Mouse (Mus musculus): ENCODE results near the gene Gja6. TPM values are rescaled to one million over a fixed set of nuclear protein-coding genes. Genes with fewer than 3 reads are reported as not detected.

Gene Gja6
- polyA plus RNA-seq, 1 experiment = not detected

DNA sequence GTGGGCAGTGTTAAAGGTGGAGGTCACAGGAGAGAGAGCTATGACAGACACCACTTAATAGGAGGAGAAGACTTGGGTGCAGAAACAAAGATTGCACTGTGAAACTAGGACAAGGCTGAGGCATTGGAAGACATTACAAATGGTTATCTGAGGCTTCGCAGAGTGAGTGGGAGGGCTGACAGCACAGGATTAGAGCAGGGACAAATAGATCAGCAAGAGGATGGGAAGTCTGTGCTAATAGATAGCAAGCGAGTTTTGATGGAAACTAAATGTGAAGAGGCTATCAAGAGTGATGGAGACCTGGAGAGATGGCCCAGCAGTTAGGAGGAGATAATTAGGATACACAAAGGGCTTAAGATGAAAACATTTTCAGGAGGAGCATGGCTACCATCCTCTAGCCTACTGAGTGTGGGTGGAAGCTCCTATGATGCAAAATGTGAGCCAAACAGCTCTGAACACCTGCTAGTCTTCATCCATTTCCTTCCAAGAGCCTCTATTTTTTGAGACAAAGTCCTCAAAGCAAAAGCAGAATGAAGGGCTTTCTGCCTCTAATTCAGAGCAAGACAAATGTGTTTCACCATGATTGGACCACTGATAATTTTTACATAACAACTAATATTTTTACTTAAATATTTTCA is 1.7 kb downstream of the Gja6 start:
- TF ChIP-seq POLR2A (IDR thresholded peaks at IDR 0.05; ENCODE audit: borderline replicate concordance, control insufficient read depth, low read depth, low read length) = no peak
- TF ChIP-seq CTCF (IDR thresholded peaks at IDR 0.05; ENCODE audit: control insufficient read depth, insufficient read depth, low read length) = no peak
- no peak overlapping the region for H3K4me3 ChIP-seq (replicated peaks; ENCODE audit: control insufficient read depth, low read depth, low read length)
- H3K4me1 ChIP-seq (ENCODE audit: control insufficient read depth, insufficient read depth, low read length) = no peaks in the 10 kb centered on the region
- no peak overlapping the region for H3K27ac ChIP-seq (ENCODE audit: control insufficient read depth, insufficient read depth, low read depth, low read length, poor library complexity)
- WGBS = 78% methylated on average over 2 of the region's 2 CpGs

DNA sequence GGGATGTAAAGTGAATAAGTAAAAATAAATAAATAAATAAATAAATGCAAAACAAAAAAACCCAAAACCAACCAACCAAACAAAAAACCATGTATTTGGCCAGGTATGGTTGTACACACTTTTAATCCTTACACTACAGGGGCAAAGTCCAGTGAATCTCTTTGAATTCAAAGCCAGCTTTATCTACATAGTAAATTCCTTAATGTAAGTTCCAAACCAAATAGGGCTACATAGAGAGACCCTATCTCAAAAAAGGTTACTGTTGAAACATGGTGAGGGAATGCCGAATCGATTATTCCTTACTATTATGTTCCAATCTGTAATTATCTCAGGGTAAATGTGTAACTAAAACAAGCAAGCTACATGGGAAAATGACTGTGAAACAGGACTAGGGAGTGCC is 5.7 kb downstream of the Gja6 start:
- no peak overlapping the region for H3K27ac ChIP-seq (ENCODE audit: control insufficient read depth, insufficient read depth, low read depth, low read length, poor library complexity)
- no peaks in the 10 kb centered on the region for H3K4me1 ChIP-seq (ENCODE audit: control insufficient read depth, insufficient read depth, low read length)
- WGBS = 98% methylated on average over 2 of the region's 2 CpGs
- no peak overlapping the region for H3K4me3 ChIP-seq (replicated peaks; ENCODE audit: control insufficient read depth, low read depth, low read length)
- no peak for TF ChIP-seq CTCF (IDR thresholded peaks at IDR 0.05; ENCODE audit: control insufficient read depth, insufficient read depth, low read length)
- no peak for TF ChIP-seq POLR2A (IDR thresholded peaks at IDR 0.05; ENCODE audit: borderline replicate concordance, control insufficient read depth, low read depth, low read length)

DNA sequence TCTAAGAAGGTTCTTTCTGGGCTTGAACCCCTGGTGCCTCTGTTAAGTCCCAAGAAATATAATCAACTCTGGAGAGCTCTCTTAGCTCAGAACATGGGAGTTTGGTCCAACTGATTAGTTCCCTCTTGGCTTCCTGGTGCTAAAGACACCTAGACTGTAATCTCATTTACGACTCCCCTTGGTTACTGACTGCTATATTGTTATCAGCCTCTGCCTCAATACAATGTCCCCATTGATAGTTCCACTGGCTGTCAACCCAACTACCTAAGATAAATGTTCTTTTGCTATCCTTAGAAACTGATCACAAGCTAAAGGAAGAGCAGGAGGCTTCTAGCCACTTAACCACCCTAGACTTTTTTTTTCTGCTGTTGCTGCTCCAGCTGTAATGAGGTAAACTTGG is 14.8 kb downstream of the Gja6 start:
- no peak for TF ChIP-seq CTCF (IDR thresholded peaks at IDR 0.05; ENCODE audit: control insufficient read depth, insufficient read depth, low read length)
- TF ChIP-seq POLR2A (IDR thresholded peaks at IDR 0.05; ENCODE audit: borderline replicate concordance, control insufficient read depth, low read depth, low read length) = no peak
- WGBS = 74% methylated on average over 1 of the region's 1 CpGs
- Histone ChIP-seq H3K4me3 (replicated peaks; ENCODE audit: control insufficient read depth, low read depth, low read length) (no peak overlapping the region), H3K27ac (ENCODE audit: control insufficient read depth, insufficient read depth, low read depth, low read length, poor library complexity) (no peak overlapping the region), H3K4me1 (ENCODE audit: control insufficient read depth, insufficient read depth, low read length) (no peaks in the 10 kb centered on the region)

DNA sequence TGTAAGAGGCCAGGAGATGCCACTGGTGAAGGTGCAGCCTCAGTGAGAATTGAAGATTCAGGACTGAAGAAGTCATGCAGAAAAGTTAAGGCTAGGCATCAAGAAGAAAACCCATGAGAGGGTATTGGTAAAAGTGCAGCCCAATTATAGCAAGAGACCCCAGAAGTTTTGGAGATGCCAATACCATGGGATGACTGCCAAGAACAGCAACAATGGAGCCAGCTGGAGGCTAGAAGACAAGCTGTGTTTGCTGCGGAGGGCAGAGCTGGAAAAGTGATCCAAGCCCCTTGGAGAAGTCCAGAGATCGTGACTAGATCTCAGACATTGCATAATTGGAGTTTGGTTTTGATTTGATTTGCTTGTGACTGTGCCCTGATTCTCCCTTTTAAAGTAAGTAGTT is 20.6 kb downstream of the Gja6 start:
- H3K4me3 ChIP-seq (replicated peaks; ENCODE audit: control insufficient read depth, low read depth, low read length) = no peak overlapping the region
- TF ChIP-seq CTCF (IDR thresholded peaks at IDR 0.05; ENCODE audit: control insufficient read depth, insufficient read depth, low read length) (no peak), POLR2A (IDR thresholded peaks at IDR 0.05; ENCODE audit: borderline replicate concordance, control insufficient read depth, low read depth, low read length) (no peak)
- no peaks in the 10 kb centered on the region for H3K4me1 ChIP-seq (ENCODE audit: control insufficient read depth, insufficient read depth, low read length)
- H3K27ac ChIP-seq (ENCODE audit: control insufficient read depth, insufficient read depth, low read depth, low read length, poor library complexity) = no peak overlapping the region
- 65% methylated on average over 2 of the region's 2 CpGs for WGBS

DNA sequence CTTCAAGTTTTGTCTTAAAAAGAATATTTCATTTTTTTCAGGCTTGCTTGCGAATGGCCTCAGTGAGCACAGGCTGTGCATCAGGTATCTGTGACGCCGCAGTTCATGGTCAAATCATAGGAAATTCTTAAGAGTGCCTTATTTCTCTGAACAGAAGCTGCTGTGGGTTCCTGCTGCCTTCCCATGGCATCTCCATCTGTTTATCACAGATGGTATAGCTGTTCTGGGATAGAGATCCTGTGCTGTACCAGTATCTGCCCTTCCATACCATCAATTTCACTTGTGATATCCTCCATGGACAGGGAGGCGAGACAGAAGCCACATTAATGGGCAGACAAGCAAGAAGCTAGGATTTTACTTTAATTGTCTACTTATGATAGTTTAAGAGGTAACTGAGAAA is 40.3 kb downstream of the Gja6 start:
- Histone ChIP-seq H3K4me1 (ENCODE audit: control insufficient read depth, insufficient read depth, low read length) (no peaks in the 10 kb centered on the region), H3K27ac (ENCODE audit: control insufficient read depth, insufficient read depth, low read depth, low read length, poor library complexity) (no peak overlapping the region), H3K4me3 (replicated peaks; ENCODE audit: control insufficient read depth, low read depth, low read length) (no peak overlapping the region)
- no peak for TF ChIP-seq CTCF (IDR thresholded peaks at IDR 0.05; ENCODE audit: control insufficient read depth, insufficient read depth, low read length)
- TF ChIP-seq POLR2A (IDR thresholded peaks at IDR 0.05; ENCODE audit: borderline replicate concordance, control insufficient read depth, low read depth, low read length) = no peak
- WGBS = 84% methylated on average over 4 of the region's 4 CpGs

DNA sequence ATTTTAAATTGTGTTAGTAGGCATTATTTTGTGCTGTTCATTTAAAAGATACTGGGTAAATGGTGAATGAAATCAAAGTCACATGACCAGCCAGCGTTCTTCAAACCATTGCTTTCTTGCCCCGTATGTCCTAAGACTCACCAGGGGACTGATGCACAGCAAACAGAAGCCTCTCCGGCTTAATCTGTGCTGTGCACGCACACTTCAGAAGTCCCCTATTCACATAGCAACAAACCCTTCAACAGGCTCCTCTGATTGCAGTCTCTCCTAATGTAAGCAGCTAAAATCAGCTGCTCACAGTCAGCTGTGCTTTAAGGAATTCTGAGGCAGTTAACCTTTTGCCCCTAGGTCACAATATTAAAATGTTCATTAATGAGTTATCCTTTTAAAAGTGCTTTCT is 41.8 kb downstream of the Gja6 start:
- TF ChIP-seq POLR2A (IDR thresholded peaks at IDR 0.05; ENCODE audit: borderline replicate concordance, control insufficient read depth, low read depth, low read length) = no peak
- TF ChIP-seq CTCF (IDR thresholded peaks at IDR 0.05; ENCODE audit: control insufficient read depth, insufficient read depth, low read length) = no peak
- H3K4me1 ChIP-seq (ENCODE audit: control insufficient read depth, insufficient read depth, low read length) = no peaks in the 10 kb centered on the region
- no peak overlapping the region for H3K4me3 ChIP-seq (replicated peaks; ENCODE audit: control insufficient read depth, low read depth, low read length)
- 83% methylated on average over 4 of the region's 4 CpGs for WGBS
- H3K27ac ChIP-seq (ENCODE audit: control insufficient read depth, insufficient read depth, low read depth, low read length, poor library complexity) = no peak overlapping the region

DNA sequence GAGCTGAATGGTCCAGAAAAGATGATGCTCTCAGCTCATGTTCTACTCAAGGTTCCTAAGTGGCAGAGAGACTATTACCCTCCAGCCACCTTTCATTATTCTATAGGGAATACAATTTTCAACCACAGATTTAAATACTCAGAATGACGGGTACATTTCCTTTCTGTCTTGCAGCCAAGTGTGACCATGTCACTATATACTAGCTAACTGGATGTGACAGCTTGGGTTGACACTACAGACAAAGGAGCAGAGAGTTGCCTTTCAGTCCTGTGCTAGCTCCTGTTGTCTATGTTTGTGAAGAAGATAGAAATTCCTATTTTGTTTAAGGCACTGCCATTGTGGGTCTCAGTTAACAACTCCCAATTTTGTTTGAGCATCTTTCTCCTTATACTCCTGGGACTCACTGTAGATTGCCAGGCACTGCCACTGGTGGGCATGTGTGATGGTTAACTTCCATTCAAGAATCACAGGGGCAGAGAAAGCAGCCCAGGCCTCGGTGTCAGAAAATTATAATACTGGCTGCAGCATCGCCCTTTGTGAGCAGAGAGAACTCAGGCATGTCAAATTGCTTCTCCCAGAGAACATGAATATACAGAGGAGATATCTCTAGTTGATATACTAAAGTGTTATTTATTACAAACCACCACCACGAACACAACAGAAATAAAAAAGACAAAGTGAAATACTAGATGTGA is 43.0 kb downstream of the Gja6 start:
- no peaks in the 10 kb centered on the region for H3K4me1 ChIP-seq (ENCODE audit: control insufficient read depth, insufficient read depth, low read length)
- 74% methylated on average over 4 of the region's 4 CpGs for WGBS
- no peak for TF ChIP-seq POLR2A (IDR thresholded peaks at IDR 0.05; ENCODE audit: borderline replicate concordance, control insufficient read depth, low read depth, low read length)
- TF ChIP-seq CTCF (IDR thresholded peaks at IDR 0.05; ENCODE audit: control insufficient read depth, insufficient read depth, low read length) = no peak
- H3K4me3 ChIP-seq (replicated peaks; ENCODE audit: control insufficient read depth, low read depth, low read length) = no peak overlapping the region
- no peak overlapping the region for H3K27ac ChIP-seq (ENCODE audit: control insufficient read depth, insufficient read depth, low read depth, low read length, poor library complexity)

Other genes with a start within 250 kb of the Gja6 start
- gene Ppef1, start 171.3 kb downstream of the Gja6 start, polyA plus RNA-seq (2011; ENCODE audit: insufficient read depth, insufficient read length, low replicate concordance, missing spikeins) = not detected in 2 replicates
- not detected in 2 replicates for gene Rs1, start 139.0 kb downstream of the Gja6 start, polyA plus RNA-seq (2011; ENCODE audit: insufficient read depth, insufficient read length, low replicate concordance, missing spikeins)
- gene Cdkl5, start 87.7 kb upstream of the Gja6 start, polyA plus RNA-seq (2011; ENCODE audit: insufficient read depth, insufficient read length, low replicate concordance, missing spikeins) = 0.13 and 1.7 TPM in 2 replicates
- 0.47 and 0.84 TPM in 2 replicates for gene Scml2, start 210.1 kb upstream of the Gja6 start, polyA plus RNA-seq (2011; ENCODE audit: insufficient read depth, insufficient read length, low replicate concordance, missing spikeins)

Data from bone marrow, adult 2 months (tissue).